In genomic region chr7:127112921-127113597, GRCm38 (mm10) we compare ENCODE assay signal across 12 mouse cellular contexts. TPM values are rescaled to one million over a fixed set of nuclear protein-coding genes. Genes with fewer than 3 reads are reported as not detected.
A peak's percentile ranks its signal among the peaks of the same experiment; 100 is the strongest.
DNase-seq lines count a peak whose midpoint lies in the region; ATAC-seq and TF ChIP-seq lines count a peak whose summit lies in the region.
"Had no signal": no experiment of that assay in that cellular context is flagged by ENCODE, and none has a peak within 500 bp of the region (broad histone marks: within the 10 kb centered on the region; RNA-seq: fewer than 3 reads in every experiment).

No protein-coding gene starts in this region.

- no peaks in the 10 kb centered on the region for H3K27me3 ChIP-seq in kidney, postnatal 0 days (ENCODE audit: insufficient read depth, low read length)
- H3K27me3 ChIP-seq in neural tube, embryonic 15.5 days (replicated peaks), result no peaks in the 10 kb centered on the region
- H3K27me3 ChIP-seq: midbrain, embryonic 15.5 days had no signal

- H3K9ac ChIP-seq in kidney, postnatal 0 days (ENCODE audit: low read depth, low read length), result no peak overlapping the region
- H3K9ac ChIP-seq in neural tube, embryonic 15.5 days (replicated peaks), result no peak overlapping the region
- H3K9ac ChIP-seq: lung, embryonic 14.5 days; midbrain, embryonic 15.5 days had no signal

- H3K4me2 ChIP-seq in kidney, postnatal 0 days (ENCODE audit: low read length), result no peak overlapping the region
- H3K4me2 ChIP-seq in neural tube, embryonic 15.5 days, result no peak overlapping the region
- H3K4me2 ChIP-seq: lung, embryonic 14.5 days; midbrain, embryonic 15.5 days had no signal

- no peaks in the 10 kb centered on the region for H3K9me3 ChIP-seq in kidney, postnatal 0 days (replicated peaks; ENCODE audit: low read length)
- no peaks in the 10 kb centered on the region for H3K9me3 ChIP-seq in neural tube, embryonic 15.5 days (replicated peaks)
- H3K9me3 ChIP-seq: hindbrain, embryonic 10.5 days; midbrain, embryonic 15.5 days had no signal

- WGBS in kidney, postnatal 0 days, result 37% methylated on average over 9 of the region's 9 CpGs
- 17% methylated on average over 9 of the region's 9 CpGs for WGBS in bone marrow, adult 2 months
- WGBS in neural tube, embryonic 15.5 days, result 52% methylated on average over 9 of the region's 9 CpGs

- TF ChIP-seq CTCF in kidney, postnatal 0 days (IDR thresholded peaks at IDR 0.05; ENCODE audit: low read depth), result no peak
- TF ChIP-seq CTCF in bone marrow, adult 2 months (IDR thresholded peaks at IDR 0.05; ENCODE audit: control insufficient read depth, insufficient read depth, low read length), result no peak

- H3K4me3 ChIP-seq in kidney, postnatal 0 days (replicated peaks; ENCODE audit: low read depth, low read length), result no peak overlapping the region
- H3K4me3 ChIP-seq in bone marrow, adult 2 months (replicated peaks; ENCODE audit: control insufficient read depth, low read depth, low read length), result no peak overlapping the region
- H3K4me3 ChIP-seq in neural tube, embryonic 15.5 days (replicated peaks), result no peak overlapping the region
- H3K4me3 ChIP-seq: hindbrain, embryonic 10.5 days; midbrain, embryonic 15.5 days had no signal

- peak overlapping the region; percentile 84; the same call in 1 of the 2 replicates for H3K27ac ChIP-seq in kidney, postnatal 0 days
- peak overlapping the region; percentile 29 for H3K27ac ChIP-seq in bone marrow, adult 2 months (ENCODE audit: control insufficient read depth, insufficient read depth, low read depth, low read length, poor library complexity)
- H3K27ac ChIP-seq in neural tube, embryonic 15.5 days (replicated peaks), result no peak overlapping the region
- H3K27ac ChIP-seq: hindbrain, embryonic 10.5 days; midbrain, embryonic 15.5 days had no signal

- no peak for ATAC-seq in kidney, postnatal 0 days (replicated peaks; ENCODE audit: low FRiP score, low read depth)
- ATAC-seq in neural tube, embryonic 15.5 days (ENCODE audit: low FRiP score), result no peak
- ATAC-seq: midbrain, embryonic 15.5 days had no signal

- H3K36me3 ChIP-seq in kidney, postnatal 0 days (ENCODE audit: insufficient read depth, low read length), result no peaks in the 10 kb centered on the region
- H3K36me3 ChIP-seq in neural tube, embryonic 15.5 days, result no peaks in the 10 kb centered on the region
- H3K36me3 ChIP-seq: hindbrain, embryonic 10.5 days; midbrain, embryonic 15.5 days had no signal

- TF ChIP-seq POLR2A in bone marrow, adult 2 months (IDR thresholded peaks at IDR 0.05; ENCODE audit: borderline replicate concordance, control insufficient read depth, low read depth, low read length), result no peak

- DNase-seq in kidney, postnatal 0 days (ENCODE audit: low spot score), result no peak
- DNase-seq in kidney, adult 9 months, result no peak
- peak; percentile 30 to 36 for DNase-seq in B cell, adult 2 months
- peak; percentile 73 to 86 for DNase-seq in natural killer cell, adult 2 months (ENCODE audit: low spot score in 2 of 2)
- DNase-seq in adrenal gland, adult (ENCODE audit: inconsistent age in 2 of 2, low spot score in 1 of 2), result no peak
- no peak for DNase-seq in kidney, postnatal 36 days
- DNase-seq: heart, adult 18-20 months had no signal

- 0 out of 2 replicates have a peak, but pooled peaks cover 8% of the 10 kb centered on the region for H3K4me1 ChIP-seq in kidney, postnatal 0 days (replicated peaks; ENCODE audit: insufficient read depth, low read length)
- H3K4me1 ChIP-seq in bone marrow, adult 2 months (ENCODE audit: control insufficient read depth, insufficient read depth, low read length), result peaks cover 11% of the 10 kb centered on the region
- no peaks in the 10 kb centered on the region for H3K4me1 ChIP-seq in neural tube, embryonic 15.5 days

RNA-seq across cellular contexts. Expression of gene Qprt, which starts 9.0 kb away (rescaled TPM):
- polyA plus RNA-seq in kidney, postnatal 0 days (2015; fragmentation: Nextera tagmentation; extraction: Ambion mirVana), result 37.4 and 43.7 TPM in 2 replicates
- polyA plus RNA-seq in bone marrow, adult 2 months (2011; ENCODE audit: insufficient read depth, insufficient read length, low replicate concordance, missing spikeins), result 1.4 and 10.6 TPM in 2 replicates
- 0.75 and 1.1 TPM in 2 replicates for polyA plus RNA-seq in neural tube, embryonic 15.5 days (2015; fragmentation: Nextera tagmentation; extraction: Ambion mirVana)

RNA-seq across cellular contexts. Expression of gene AI467606, which starts 21.9 kb away (rescaled TPM):
- 4.0 and 4.3 TPM in 2 replicates for polyA plus RNA-seq in kidney, postnatal 0 days (2015; fragmentation: Nextera tagmentation; extraction: Ambion mirVana)
- polyA plus RNA-seq in bone marrow, adult 2 months (2011; ENCODE audit: insufficient read depth, insufficient read length, low replicate concordance, missing spikeins), result 13.6 and 36.8 TPM in 2 replicates
- 2.4 and 8.6 TPM in 2 replicates for polyA plus RNA-seq in neural tube, embryonic 15.5 days (2015; fragmentation: Nextera tagmentation; extraction: Ambion mirVana)

RNA-seq across cellular contexts. Expression of gene Spn, which starts 24.6 kb away (rescaled TPM):
- 0.28 and 0.33 TPM in 2 replicates for polyA plus RNA-seq in kidney, postnatal 0 days (2015; fragmentation: Nextera tagmentation; extraction: Ambion mirVana)
- 29.7 and 49.2 TPM in 2 replicates for polyA plus RNA-seq in bone marrow, adult 2 months (2011; ENCODE audit: insufficient read depth, insufficient read length, low replicate concordance, missing spikeins)
- 0.08 and 2.8 TPM in 2 replicates for polyA plus RNA-seq in neural tube, embryonic 15.5 days (2015; fragmentation: Nextera tagmentation; extraction: Ambion mirVana)
- polyA plus RNA-seq: hindbrain, embryonic 10.5 days; lung, embryonic 14.5 days had no signal

RNA-seq across cellular contexts. Expression of gene Zg16, which starts 25.9 kb away (rescaled TPM):
- not detected in 2 replicates for polyA plus RNA-seq in kidney, postnatal 0 days (2015; fragmentation: Nextera tagmentation; extraction: Ambion mirVana)
- 3.1 TPM in 1 of 2 replicates, not detected in the other for polyA plus RNA-seq in bone marrow, adult 2 months (2011; ENCODE audit: insufficient read depth, insufficient read length, low replicate concordance, missing spikeins)
- polyA plus RNA-seq in neural tube, embryonic 15.5 days (2015; fragmentation: Nextera tagmentation; extraction: Ambion mirVana), result not detected in 2 replicates
- polyA plus RNA-seq: hindbrain, embryonic 10.5 days; lung, embryonic 14.5 days; midbrain, embryonic 15.5 days had no signal

Comparison
In these comparisons a context has a peak if more than half of its experiments do, and no peak if none do; other contexts are left out.
1. DNase-seq: peak in B cell, adult 2 months (2 of 2) and natural killer cell, adult 2 months (2 of 2); none in kidney, postnatal 0 days (single experiment), kidney, adult 9 months (single experiment), adrenal gland, adult (0 of 2) and kidney, postnatal 36 days (0 of 2).